Mouse (Mus musculus): Measurements from ENCODE around the gene Il1rl2. TPM values are rescaled to one million over a fixed set of nuclear protein-coding genes. Genes with fewer than 3 reads are reported as not detected.

The Il1rl2 gene
- 0.60 and 0.79 TPM in 2 replicates for polyA plus RNA-seq (2012)

GRCm38 (mm10) chr1:40324457-40324856 is at the start of gene Il1rl2:
TSS of gene Il1rl2 (plus strand) at chr1:40324610.

Other genes starting within 250 kb of the Il1rl2 start
- 0.51 and 2.3 TPM in 2 replicates for gene Il1r1, start 99.5 kb upstream of the Il1rl2 start, polyA plus RNA-seq (2012)
- 0.67 and 1.1 TPM in 2 replicates for gene Il1rl1, start 105.0 kb downstream of the Il1rl2 start, polyA plus RNA-seq (2012)
- gene Il18r1, start 140.9 kb downstream of the Il1rl2 start, polyA plus RNA-seq (2012): 0.14 and 0.37 TPM in 2 replicates
- 0.82 and 1.6 TPM in 2 replicates for gene Il18rap, start 190.8 kb downstream of the Il1rl2 start, polyA plus RNA-seq (2012)